Mouse (Mus musculus) lung, adult 2 months (tissue): ENCODE data around the gene Usp3.

Experiments used
- CTCF ChIP-seq: fragments of 200-500 bp; IDR thresholded peaks from 2 replicates; pipeline ENCODE4 v1.5.1; 2011; ENCODE audit warnings: mild to moderate bottlenecking, low read length, control low read depth; ENCODE audit not compliant: insufficient read depth
- POLR2A ChIP-seq: fragments of 200-500 bp; IDR thresholded peaks from 2 replicates; pipeline ENCODE4 v1.6.1; 2011; ENCODE audit warnings: low read depth, mild to moderate bottlenecking, control low read depth, low read length, borderline replicate concordance; ENCODE audit errors: extremely low read depth

DNA sequence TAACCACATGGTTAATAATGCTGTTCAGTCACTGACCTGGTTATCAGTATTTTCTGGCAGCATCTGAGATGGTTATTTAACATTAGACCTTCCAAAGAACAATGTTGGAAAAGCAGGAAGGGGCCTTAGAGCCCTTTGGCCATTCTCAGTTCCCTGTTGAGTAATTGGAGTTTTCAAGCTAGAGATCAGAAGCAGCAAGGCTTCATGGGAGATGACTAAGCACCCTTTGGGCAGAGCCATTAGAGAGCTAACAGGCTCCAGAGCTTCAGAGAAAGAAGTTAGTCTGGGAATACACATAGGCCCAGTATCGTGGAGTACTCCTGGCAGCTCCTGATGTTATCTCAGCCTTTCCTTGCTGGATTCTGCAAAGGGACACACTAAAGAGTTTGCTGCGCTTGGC, 8.1 kb upstream of the Usp3 start:
- TF ChIP-seq CTCF (no peak), POLR2A (no peak)
